Mouse (Mus musculus) brain, embryonic 14.5 days (tissue): ENCODE data around the gene Lrrk2.
A peak's percentile ranks its signal among the peaks of the same experiment; 100 is the strongest.

Experiments
- CTCF ChIP-seq: fragments of 200-500 bp; IDR thresholded peaks from 2 replicates; pipeline ENCODE4 v1.5.1; 2012; ENCODE audit warnings: inconsistent platforms, mild to moderate bottlenecking, moderate library complexity, borderline replicate concordance; ENCODE audit not compliant: insufficient read depth, insufficient read length; ENCODE audit errors: extremely low read depth
- POLR2A ChIP-seq: fragments of 200-500 bp; IDR thresholded peaks from 2 replicates; pipeline ENCODE4 v1.6.1; 2012; ENCODE audit warnings: mild to moderate bottlenecking, inconsistent platforms, borderline replicate concordance; ENCODE audit not compliant: poor library complexity, insufficient read depth, insufficient read length, severe bottlenecking; ENCODE audit errors: extremely low read depth

GRCm38 (mm10) chr15:91752111-91752510, 79.1 kb downstream of the Lrrk2 start:
- TF ChIP-seq POLR2A (no peak), CTCF (peak; percentile 65)
